Mouse (Mus musculus) small intestine, adult 2 months (tissue): ENCODE measurements at regions not wholly inside any gene's neighbourhood (a gene's known extent, or its start where the extent isn't known, plus 50 kb on each side); places are given as distances from the start of the nearest gene placed in this dataset.

Experiments
- CTCF ChIP-seq: fragments of 200-500 bp; IDR thresholded peaks from 2 replicates; pipeline ENCODE4 v1.5.1; 2012; ENCODE audit warnings: low read depth, mild to moderate bottlenecking, control low read depth, inconsistent platforms, low read length, moderate library complexity, mixed read lengths; ENCODE audit not compliant: insufficient replicate concordance, insufficient read length; ENCODE audit errors: extremely low read depth
- POLR2A ChIP-seq: fragments of 200-500 bp; IDR thresholded peaks from 2 replicates; pipeline ENCODE4 v1.6.1; 2012; ENCODE audit warnings: low read depth, mild to moderate bottlenecking, control low read depth, inconsistent platforms, low read length, moderate library complexity

GRCm38 (mm10) chrX:12829165-12829564 is 67.3 kb upstream of the Med14 start:
- TF ChIP-seq CTCF (no peak), POLR2A (no peak)
